Mouse (Mus musculus) monocyte, adult 5-6 weeks (primary cell): ENCODE measurements around the gene Plin5. TPM values are rescaled to one million over a fixed set of nuclear protein-coding genes. Genes with fewer than 3 reads are reported as not detected.

Experiments used
- ATAC-seq: fragments of 153-309, 156-312 bp; replicated peaks from 2 replicates; pipeline ENCODE4 v1.8.0; 2017; ENCODE audit warnings: mild to moderate bottlenecking; ENCODE audit not compliant: low TSS enrichment, insufficient number of reproducible peaks, severe bottlenecking, poor library complexity, low FRiP score
- total RNA-seq: library from RNA; stranded (forward); fragments of 200-1000, 200-491, 200-594 nt; gene quantifications from 3 replicates; pipeline ENCODE4 v1.2.3, GENCODE M21; 2017

Gene Plin5
- total RNA-seq, 1 experiment from 2014 or later, result not detected

- peak; percentile 46 for ATAC-seq
Measured at GRCm38 (mm10) chr17:56134463-56134971, 17.1 kb upstream of the Plin5 start.

- peak; percentile 46 for ATAC-seq
Measured at GRCm38 (mm10) chr17:56133457-56134363, 16.3 kb upstream of the Plin5 start.

GRCm38 (mm10) chr17:56132661-56133060, 15.3 kb upstream of the Plin5 start:
- peak; percentile 41 for ATAC-seq

- ATAC-seq, result no peak
Measured at GRCm38 (mm10) chr17:56131814-56132213, 14.4 kb upstream of the Plin5 start.

- ATAC-seq, result no peak
Measured at GRCm38 (mm10) chr17:56131136-56131535, 13.7 kb upstream of the Plin5 start.

GRCm38 (mm10) chr17:56128246-56128645, 10.8 kb upstream of the Plin5 start:
- ATAC-seq, result no peak

GRCm38 (mm10) chr17:56126175-56126574, 8.8 kb upstream of the Plin5 start:
- ATAC-seq, result no peak

- no peak for ATAC-seq
Measured at GRCm38 (mm10) chr17:56125276-56125630, 7.9 kb upstream of the Plin5 start.

GRCm38 (mm10) chr17:56124377-56125275, 7.2 kb upstream of the Plin5 start:
- ATAC-seq, result 0 out of 2 replicates have a peak, but pooled peaks have one; percentile 23

GRCm38 (mm10) chr17:56123681-56124340, 6.4 kb upstream of the Plin5 start:
- no peak for ATAC-seq

GRCm38 (mm10) chr17:56123161-56123560, 5.8 kb upstream of the Plin5 start:
- ATAC-seq, result no peak

GRCm38 (mm10) chr17:56121826-56122225, 4.4 kb upstream of the Plin5 start, which contains the start of gene Lrg1:
Lrg1 (minus strand) TSS chr17:56122001.
- ATAC-seq, result no peak

GRCm38 (mm10) chr17:56119981-56120880, 2.8 kb upstream of the Plin5 start:
- ATAC-seq, result no peak

- no peak for ATAC-seq
Measured at GRCm38 (mm10) chr17:56119431-56119830, 2.0 kb upstream of the Plin5 start.

GRCm38 (mm10) chr17:56116193-56116592, 1.2 kb downstream of the Plin5 start:
- ATAC-seq, result no peak

GRCm38 (mm10) chr17:56112743-56113142, 4.7 kb downstream of the Plin5 start:
- ATAC-seq, result no peak

GRCm38 (mm10) chr17:56111864-56112263, 5.5 kb downstream of the Plin5 start:
- ATAC-seq, result peak; percentile 50; the same call in 1 of the 2 replicates

GRCm38 (mm10) chr17:56111021-56111420, 6.4 kb downstream of the Plin5 start:
- ATAC-seq, result no peak
